Mouse (Mus musculus) embryonic fibroblast, embryonic 13.5 days (primary cell): ENCODE results near the gene Popdc3.

Source experiments
- CTCF ChIP-seq: IDR thresholded peaks from 2 replicates; pipeline ENCODE4 v1.5.1; 2011; ENCODE audit warnings: mild to moderate bottlenecking, control low read depth, low read length, moderate library complexity, borderline replicate concordance; ENCODE audit not compliant: insufficient read depth
- POLR2A ChIP-seq: IDR thresholded peaks from 2 replicates; pipeline ENCODE4 v1.6.1; 2011; ENCODE audit warnings: low read depth, mild to moderate bottlenecking, control low read depth, low read length, moderate library complexity

GRCm38 (mm10) chr10:45144038-45144817 lies 33.7 kb upstream of the Popdc3 start:
- TF ChIP-seq CTCF = no peak
- TF ChIP-seq POLR2A = no peak
